Mouse (Mus musculus) liver, embryonic 14.5 days (tissue): Measurements from ENCODE around the gene Gm11639. TPM values are rescaled to one million over a fixed set of nuclear protein-coding genes. Genes with fewer than 3 reads are reported as not detected.
"Not testable (repeated sequence)": the region's sequence is repeated elsewhere in the genome, so short reads cannot be mapped to it uniquely, and the experiment has no call there.

Experiments used
- ATAC-seq: fragments of 200-750 bp; cut with Nextera tagmentation; 2 replicates; pipeline ENCODE4 v1.8.0; 2017; ENCODE audit warnings: moderate number of reproducible peaks, mild to moderate bottlenecking, moderate library complexity; ENCODE audit not compliant: insufficient read depth
- DNase-seq, 3 experiments: peaks; one replicate each; pipeline ENCODE4 v3.0.0-alpha.2; 2012 to 2013; ENCODE audit warnings: low read depth in 3 of 3, low spot score in 3 of 3
- H3K27ac ChIP-seq: fragments of 300-500 bp; sonication (generic); 2 replicates; pipeline ENCODE4 v1.5.1; 2014; ENCODE audit warnings: moderate library complexity, mild to moderate bottlenecking, control low read depth, inconsistent platforms
- H3K27me3 ChIP-seq: fragments of 300-500 bp; sonication (generic); 2 replicates; pipeline ENCODE4 v1.6.1; 2014; ENCODE audit warnings: mild to moderate bottlenecking, low read length, moderate library complexity; ENCODE audit not compliant: control insufficient read depth, insufficient read depth
- H3K36me3 ChIP-seq: fragments of 300-500 bp; sonication (generic); replicated peaks from 2 replicates; pipeline ENCODE4 v1.6.1; 2014; ENCODE audit warnings: low read depth; ENCODE audit not compliant: control insufficient read depth, insufficient read depth
- H3K4me1 ChIP-seq, 2 experiments: fragments of 200-500 bp in 1 of 2; fragments of 300-500 bp in 1 of 2; sonication (generic) in 1 of 2; replicated peaks; 2 replicates each; pipeline ENCODE4 v1.6.1; 2012 to 2014; ENCODE audit warnings: antibody characterized with exemption in 1 of 2, inconsistent platforms in 1 of 2, low read length in 1 of 2; ENCODE audit not compliant: control insufficient read depth in 2 of 2, insufficient read depth in 2 of 2
- H3K4me2 ChIP-seq: fragments of 300-500 bp; sonication (generic); 2 replicates; pipeline ENCODE4 v1.6.1; 2014; ENCODE audit warnings: low read depth, mild to moderate bottlenecking, control low read depth, moderate library complexity
- H3K4me3 ChIP-seq, 2 experiments: fragments of 200-500 bp in 1 of 2; fragments of 300-500 bp in 1 of 2; sonication (generic) in 1 of 2; 2 replicates each; pipeline ENCODE4 v1.5.1; 2012 to 2014; ENCODE audit warnings: low read depth in 2 of 2, low read length in 2 of 2, mild to moderate bottlenecking in 2 of 2, control low read depth in 1 of 2, inconsistent platforms in 1 of 2, moderate library complexity in 1 of 2; ENCODE audit not compliant: insufficient read depth in 1 of 2
- H3K9ac ChIP-seq: fragments of 300-500 bp; sonication (generic); replicated peaks from 2 replicates; pipeline ENCODE4 v1.6.1; 2014; ENCODE audit warnings: mild to moderate bottlenecking, control low read depth, moderate library complexity
- H3K9me3 ChIP-seq: fragments of 300-500 bp; sonication (generic); 2 replicates; pipeline ENCODE4 v1.6.1; 2016; ENCODE audit warnings: low read length, mixed read lengths; ENCODE audit not compliant: control insufficient read depth
- CTCF ChIP-seq: IDR thresholded peaks from 2 replicates; pipeline ENCODE4 v1.5.1; 2016; ENCODE audit warnings: antibody characterized with exemption, low read depth, control low read depth
- EP300 ChIP-seq: IDR thresholded peaks from 2 replicates; pipeline ENCODE4 v1.6.1; 2016; ENCODE audit warnings: antibody characterized with exemption, low read depth
- WGBS: fragments of 180-500 bp; shearing (Covaris S2); extraction: QIAGEN DNeasy Blood & Tissue Kit; methylation state at CpG from one replicate; pipeline ENCODE4 v1.1.7; 2014; ENCODE audit not compliant: insufficient replicate concordance; 5-methylcytosine and 5-hydroxymethylcytosine counted together
- polyA plus RNA-seq, 2 experiments: library from polyadenylated mRNA; depleted of rRNA in 1 of 2; stranded (reverse) in 1 of 2; unstranded in 1 of 2; fragments of >200 nt; fragmentation: Nextera tagmentation in 1 of 2; extraction: Ambion mirVana in 1 of 2; gene quantifications; 2 replicates each; pipeline versions ENCODE4 v1.2.1 to v1.2.3; 2012 to 2014

Gm11639 gene
- polyA plus RNA-seq, 2 experiments = 0.02 to 0.06 TPM

- 61% methylated on average over 8 of the region's 8 CpGs for WGBS
- no peak for TF ChIP-seq EP300
- Histone ChIP-seq H3K36me3 (no peaks in the 10 kb centered on the region), H3K27me3 (no peaks in the 10 kb centered on the region), H3K9ac (no peak overlapping the region; the same call in 1 of the 2 replicates), H3K9me3 (no peaks in the 10 kb centered on the region), H3K27ac (peak overlapping the region; percentile 7), H3K4me2 (peak overlapping the region; percentile 45), H3K4me1 (peaks cover 31 to 33% of the 10 kb centered on the region in 2 experiments), H3K4me3 (no peak overlapping the region; a peak in 1 of 4 replicates)
- ATAC-seq (no peak), DNase-seq (no peak)
Observed at GRCm38 (mm10) chr11:105029525-105029924, 344.0 kb downstream of the Gm11639 start.

GRCm38 (mm10) chr11:105030229-105030628 is 344.7 kb downstream of the Gm11639 start:
- TF ChIP-seq EP300 (no peak), CTCF (no peak)
- whole genome bisulfite sequencing = 72% methylated on average over 6 of the region's 6 CpGs

GRCm38 (mm10) chr11:105031103-105031502 is 345.6 kb downstream of the Gm11639 start:
- Histone ChIP-seq H3K27me3 (no peaks in the 10 kb centered on the region), H3K27ac (no peak overlapping the region), H3K4me2 (no peak overlapping the region), H3K4me1 (peaks cover 29 to 31% of the 10 kb centered on the region in 2 experiments), H3K9ac (no peak overlapping the region), H3K4me3 (no peak overlapping the region), H3K36me3 (no peaks in the 10 kb centered on the region), H3K9me3 (no peaks in the 10 kb centered on the region)
- ATAC-seq = no peak
- no peak for DNase-seq
- WGBS = 63% methylated on average over 2 of the region's 2 CpGs
- TF ChIP-seq EP300 (no peak), CTCF (no peak)

More at GRCm38 (mm10) chr11:105030229-105030628, 344.7 kb downstream of the Gm11639 start:
- Histone ChIP-seq H3K36me3 (no peaks in the 10 kb centered on the region), H3K9ac (no peak overlapping the region), H3K4me2 (no peak overlapping the region), H3K9me3 (no peaks in the 10 kb centered on the region), H3K27me3 (no peaks in the 10 kb centered on the region), H3K27ac (no peak overlapping the region), H3K4me1 (peaks cover 31 to 33% of the 10 kb centered on the region in 2 experiments), H3K4me3 (no peak overlapping the region)
- ATAC-seq (no peak), DNase-seq (no peak)

- no peak for TF ChIP-seq EP300
- peak; percentile 51 for TF ChIP-seq CTCF
Observed at GRCm38 (mm10) chr11:105035081-105035480, 349.6 kb downstream of the Gm11639 start.

GRCm38 (mm10) chr11:105063292-105063691 is 377.8 kb downstream of the Gm11639 start, which contains the start of gene Efcab3:
TSS of gene Efcab3 (plus strand) at chr11:105063592.
- Histone ChIP-seq H3K4me2 (no peak within 1 kb of the TSS), H3K9ac (no peak within 1 kb of the TSS), H3K36me3 (no peaks in the 10 kb centered on the region), H3K27me3 (no peaks in the 10 kb centered on the region), H3K27ac (no peak within 1 kb of the TSS), H3K4me1 (no peaks in the 10 kb centered on the region), H3K9me3 (no peaks in the 10 kb centered on the region), H3K4me3 (no peak within 1 kb of the TSS)
- ATAC-seq (no peak), DNase-seq (no peak)
- TF ChIP-seq EP300 (no peak), CTCF (no peak)
- 65% methylated on average over 5 of the region's 5 CpGs for WGBS

More at GRCm38 (mm10) chr11:105035081-105035480, 349.6 kb downstream of the Gm11639 start:
- peaks cover 9 to 11% of the 10 kb centered on the region in 2 experiments for H3K4me1 ChIP-seq
- H3K36me3 ChIP-seq = no peaks in the 10 kb centered on the region
- WGBS = 69% methylated on average over 1 of the region's 1 CpGs
- ATAC-seq (no peak), DNase-seq (no peak)
- no peak overlapping the region for H3K9ac ChIP-seq
- no peaks in the 10 kb centered on the region for H3K9me3 ChIP-seq
- H3K27me3 ChIP-seq = no peaks in the 10 kb centered on the region
- H3K4me2 ChIP-seq = no peak overlapping the region
- H3K4me3 ChIP-seq = no peak overlapping the region
- no peak overlapping the region for H3K27ac ChIP-seq

GRCm38 (mm10) chr11:105112448-105112847 is 426.9 kb downstream of the Gm11639 start:
- H3K4me3 ChIP-seq, H3K27ac ChIP-seq, H3K27me3 ChIP-seq, ATAC-seq, H3K9me3 ChIP-seq, H3K9ac ChIP-seq, DNase-seq, H3K4me2 ChIP-seq, H3K4me1 ChIP-seq, H3K36me3 ChIP-seq: not testable (repeated sequence)
- 66% methylated on average over 22 of the region's 22 CpGs for WGBS
